Mouse (Mus musculus): ENCODE measurements around the gene Slc35e3. TPM values are rescaled to one million over a fixed set of nuclear protein-coding genes. Genes with fewer than 3 reads are reported as not detected.

Gene Slc35e3
- 29.6 and 31.7 TPM in 2 replicates for polyA plus RNA-seq (2015; fragmentation: Nextera tagmentation; extraction: Ambion mirVana)

GRCm38 (mm10) chr10:117746297-117746883, at the start of gene Slc35e3:
Gene Slc35e3, minus strand, starts transcription at chr10:117746365.
- Histone ChIP-seq H3K4me3 (peak within 1 kb of the TSS; percentile 63), H3K4me1 (peaks cover 21% of the 10 kb centered on the region), H3K4me2 (replicated peaks) (peak within 1 kb of the TSS; percentile 66), H3K9me3 (no peaks in the 10 kb centered on the region), H3K9ac (replicated peaks) (peak within 1 kb of the TSS; percentile 67), H3K27ac (replicated peaks) (no peak within 1 kb of the TSS; the same call in 1 of the 2 replicates), H3K27me3 (no peaks in the 10 kb centered on the region), H3K36me3 (peaks cover 22% of the 10 kb centered on the region)
- ATAC-seq (replicated peaks), result peak; percentile 98
- WGBS, result 15% methylated on average over 46 of the region's 46 CpGs

- H3K27me3 ChIP-seq, result no peaks in the 10 kb centered on the region
- no peaks in the 10 kb centered on the region for H3K9me3 ChIP-seq
- no peak overlapping the region for H3K4me2 ChIP-seq (replicated peaks)
- H3K27ac ChIP-seq (replicated peaks), result no peak overlapping the region
- H3K9ac ChIP-seq (replicated peaks), result no peak overlapping the region
- 83% methylated on average over 4 of the region's 4 CpGs for WGBS
- ATAC-seq (replicated peaks), result no peak
- H3K4me1 ChIP-seq, result peaks cover 19% of the 10 kb centered on the region
- no peak overlapping the region for H3K4me3 ChIP-seq
- H3K36me3 ChIP-seq, result no peaks in the 10 kb centered on the region
These were observed 49.0 kb upstream of the Slc35e3 start for GRCm38 (mm10) chr10:117795206-117795605.

GRCm38 (mm10) chr10:117793436-117794030, 47.4 kb upstream of the Slc35e3 start:
- peak overlapping the region; percentile 53 for H3K4me2 ChIP-seq (replicated peaks)
- no peaks in the 10 kb centered on the region for H3K9me3 ChIP-seq
- no peaks in the 10 kb centered on the region for H3K36me3 ChIP-seq
- 82% methylated on average over 11 of the region's 11 CpGs for WGBS
- ATAC-seq (replicated peaks), result no peak
- H3K4me3 ChIP-seq, result peak overlapping the region; percentile 72; the same call in 1 of the 2 replicates
- 0 out of 2 replicates have a peak overlapping the region, but pooled peaks have one; percentile 73 for H3K27ac ChIP-seq (replicated peaks)
- H3K4me1 ChIP-seq, result peaks cover 19% of the 10 kb centered on the region
- H3K27me3 ChIP-seq, result no peaks in the 10 kb centered on the region
- no peak overlapping the region for H3K9ac ChIP-seq (replicated peaks)

DNA sequence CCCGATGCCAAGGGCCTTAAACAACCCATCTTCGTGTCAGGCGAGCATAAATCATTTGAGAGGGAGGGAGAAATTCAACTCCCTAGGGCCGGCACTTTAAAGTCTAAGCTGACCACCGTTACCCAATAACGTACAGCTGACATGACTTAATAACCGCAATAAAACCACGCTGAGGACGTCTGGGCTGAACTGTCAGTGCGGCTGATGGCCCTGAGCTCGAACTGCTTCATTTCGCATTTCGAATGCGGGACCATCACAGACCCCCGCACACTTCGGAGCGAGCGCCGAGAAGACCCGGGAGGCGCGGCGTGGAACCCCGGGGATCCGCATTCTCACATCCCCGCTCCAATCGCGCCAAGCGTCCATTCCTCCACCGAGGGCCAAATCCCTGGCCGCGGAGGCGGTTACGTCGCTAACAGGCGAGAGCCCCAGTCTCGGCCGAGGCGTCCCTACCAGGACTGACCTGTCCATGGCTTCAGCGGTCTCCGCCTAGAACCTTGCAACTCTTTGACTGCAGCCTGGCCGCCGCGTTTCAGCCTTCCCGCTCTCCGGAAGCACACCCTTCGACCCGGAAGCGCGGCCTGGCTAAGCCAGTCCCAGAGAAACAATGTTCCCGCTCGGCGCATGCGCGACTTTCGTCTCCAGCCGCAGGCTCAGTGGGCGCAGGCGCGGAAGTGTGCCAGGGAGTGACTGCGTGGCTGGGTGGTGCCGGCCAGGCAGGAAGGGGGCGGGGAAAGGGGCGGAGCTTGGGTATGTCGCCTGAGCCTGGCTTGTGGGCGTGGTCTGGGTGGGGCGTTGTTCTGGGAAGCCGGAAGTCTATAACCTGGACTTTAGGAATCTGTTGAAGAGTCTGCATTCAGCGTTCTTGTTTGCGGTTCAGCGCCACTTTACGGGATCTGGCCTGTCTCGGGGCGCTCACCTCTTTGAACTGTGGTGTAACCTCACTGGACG, 46.3 kb upstream of the Slc35e3 start, which contains the start of gene Nup107:
Gene Nup107 (minus strand): TSS at position 565 of the 951 bp plus-strand sequence.
- Histone ChIP-seq H3K27ac (replicated peaks) (peak within 1 kb of the TSS; percentile 73), H3K4me3 (peak within 1 kb of the TSS; percentile 72), H3K9me3 (no peaks in the 10 kb centered on the region), H3K27me3 (no peaks in the 10 kb centered on the region), H3K4me1 (peaks cover 19% of the 10 kb centered on the region), H3K4me2 (replicated peaks) (peak within 1 kb of the TSS; percentile 76), H3K9ac (replicated peaks) (peak within 1 kb of the TSS; percentile 65), H3K36me3 (peaks cover 6% of the 10 kb centered on the region)
- under 1% methylated on average over 75 of the region's 75 CpGs for WGBS
- peak; percentile 98 for ATAC-seq (replicated peaks)

DNA sequence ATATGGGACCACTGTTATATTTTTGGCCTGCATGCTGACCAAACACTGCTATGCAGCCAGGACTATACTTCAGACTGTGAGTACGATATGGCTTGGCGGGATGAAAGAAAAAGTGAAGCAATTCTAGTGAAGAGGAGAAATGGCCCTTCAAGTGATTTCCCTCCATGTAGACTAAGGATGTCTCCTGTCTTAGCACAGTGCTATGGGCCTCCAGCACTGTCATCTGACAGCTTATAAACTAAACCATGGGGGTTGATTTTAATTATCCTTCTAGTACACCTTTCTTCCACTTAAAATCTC, 45.0 kb upstream of the Slc35e3 start:
- no peaks in the 10 kb centered on the region for H3K27me3 ChIP-seq
- peak overlapping the region; percentile 76 for H3K4me2 ChIP-seq (replicated peaks)
- WGBS, result 90% methylated on average over 2 of the region's 2 CpGs
- peaks cover 19% of the 10 kb centered on the region for H3K4me1 ChIP-seq
- no peak overlapping the region; the same call in 1 of the 2 replicates for H3K9ac ChIP-seq (replicated peaks)
- H3K36me3 ChIP-seq, result peaks cover 19% of the 10 kb centered on the region
- no peak for ATAC-seq (replicated peaks)
- H3K27ac ChIP-seq (replicated peaks), result no peak overlapping the region
- no peaks in the 10 kb centered on the region for H3K9me3 ChIP-seq
- H3K4me3 ChIP-seq, result no peak overlapping the region

DNA sequence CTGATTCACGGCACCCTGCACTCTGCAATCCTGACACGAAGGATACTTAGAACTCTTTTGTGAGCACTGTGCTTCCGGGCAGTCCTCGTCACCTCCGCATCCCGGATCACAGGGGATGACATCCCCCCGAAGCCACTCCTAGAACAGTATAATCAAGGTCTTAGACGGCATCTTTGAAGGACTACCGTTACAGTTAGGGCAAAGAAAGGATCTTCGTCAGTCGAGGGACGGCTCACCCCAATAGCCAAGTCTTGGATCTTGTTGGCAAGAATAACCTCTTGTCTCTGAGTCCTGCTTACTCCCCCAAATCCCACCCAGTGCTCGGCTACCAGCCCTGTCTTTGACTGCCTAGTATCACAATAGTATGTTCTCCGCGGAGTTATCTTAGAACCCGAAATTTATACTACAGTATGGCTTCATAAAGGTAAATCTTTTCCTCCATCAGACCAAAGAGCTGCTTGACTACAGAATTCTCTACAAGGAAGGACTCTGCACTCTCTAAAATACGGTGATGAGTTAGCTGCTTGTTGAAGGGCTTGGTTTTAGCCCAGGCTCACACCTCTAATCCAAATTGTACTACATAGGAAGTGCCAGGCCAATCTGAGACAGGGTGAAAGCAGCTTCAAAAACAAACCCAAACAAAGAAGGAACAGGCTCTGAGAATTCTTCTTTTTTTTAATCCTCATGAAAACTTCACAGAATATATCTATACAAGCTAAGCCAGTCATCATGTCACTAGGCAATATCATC, 44.4 kb upstream of the Slc35e3 start:
- H3K27me3 ChIP-seq, result no peaks in the 10 kb centered on the region
- 96% methylated on average over 17 of the region's 17 CpGs for WGBS
- no peaks in the 10 kb centered on the region for H3K9me3 ChIP-seq
- H3K9ac ChIP-seq (replicated peaks), result no peak overlapping the region
- no peak overlapping the region for H3K4me3 ChIP-seq
- no peak overlapping the region for H3K27ac ChIP-seq (replicated peaks)
- H3K4me1 ChIP-seq, result peaks cover 19% of the 10 kb centered on the region
- H3K36me3 ChIP-seq, result peaks cover 22% of the 10 kb centered on the region
- ATAC-seq (replicated peaks), result no peak
- H3K4me2 ChIP-seq (replicated peaks), result no peak overlapping the region

GRCm38 (mm10) chr10:117790011-117790410, 43.8 kb upstream of the Slc35e3 start:
- Histone ChIP-seq H3K4me2 (replicated peaks) (no peak overlapping the region), H3K27ac (replicated peaks) (no peak overlapping the region), H3K9me3 (no peaks in the 10 kb centered on the region), H3K36me3 (peaks cover 26% of the 10 kb centered on the region), H3K4me3 (no peak overlapping the region), H3K9ac (replicated peaks) (no peak overlapping the region), H3K4me1 (peaks cover 19% of the 10 kb centered on the region), H3K27me3 (no peaks in the 10 kb centered on the region)
- 95% methylated on average over 1 of the region's 1 CpGs for WGBS
- ATAC-seq (replicated peaks), result no peak

- Histone ChIP-seq H3K36me3 (peaks cover 68% of the 10 kb centered on the region), H3K4me2 (replicated peaks) (no peak overlapping the region), H3K4me3 (no peak overlapping the region), H3K9me3 (no peaks in the 10 kb centered on the region), H3K9ac (replicated peaks) (no peak overlapping the region), H3K4me1 (no peaks in the 10 kb centered on the region), H3K27me3 (no peaks in the 10 kb centered on the region), H3K27ac (replicated peaks) (no peak overlapping the region)
- WGBS, result 94% methylated on average over 7 of the region's 7 CpGs
- no peak for ATAC-seq (replicated peaks)
These were observed 38.5 kb upstream of the Slc35e3 start for GRCm38 (mm10) chr10:117784646-117785045.

GRCm38 (mm10) chr10:117783786-117784420, 37.7 kb upstream of the Slc35e3 start:
- Histone ChIP-seq H3K4me2 (replicated peaks) (no peak overlapping the region), H3K36me3 (peaks cover 72% of the 10 kb centered on the region), H3K27me3 (no peaks in the 10 kb centered on the region), H3K9ac (replicated peaks) (no peak overlapping the region), H3K9me3 (no peaks in the 10 kb centered on the region), H3K4me3 (no peak overlapping the region), H3K4me1 (no peaks in the 10 kb centered on the region), H3K27ac (replicated peaks) (no peak overlapping the region)
- no peak for ATAC-seq (replicated peaks)
- WGBS, result 97% methylated on average over 13 of the region's 13 CpGs

DNA sequence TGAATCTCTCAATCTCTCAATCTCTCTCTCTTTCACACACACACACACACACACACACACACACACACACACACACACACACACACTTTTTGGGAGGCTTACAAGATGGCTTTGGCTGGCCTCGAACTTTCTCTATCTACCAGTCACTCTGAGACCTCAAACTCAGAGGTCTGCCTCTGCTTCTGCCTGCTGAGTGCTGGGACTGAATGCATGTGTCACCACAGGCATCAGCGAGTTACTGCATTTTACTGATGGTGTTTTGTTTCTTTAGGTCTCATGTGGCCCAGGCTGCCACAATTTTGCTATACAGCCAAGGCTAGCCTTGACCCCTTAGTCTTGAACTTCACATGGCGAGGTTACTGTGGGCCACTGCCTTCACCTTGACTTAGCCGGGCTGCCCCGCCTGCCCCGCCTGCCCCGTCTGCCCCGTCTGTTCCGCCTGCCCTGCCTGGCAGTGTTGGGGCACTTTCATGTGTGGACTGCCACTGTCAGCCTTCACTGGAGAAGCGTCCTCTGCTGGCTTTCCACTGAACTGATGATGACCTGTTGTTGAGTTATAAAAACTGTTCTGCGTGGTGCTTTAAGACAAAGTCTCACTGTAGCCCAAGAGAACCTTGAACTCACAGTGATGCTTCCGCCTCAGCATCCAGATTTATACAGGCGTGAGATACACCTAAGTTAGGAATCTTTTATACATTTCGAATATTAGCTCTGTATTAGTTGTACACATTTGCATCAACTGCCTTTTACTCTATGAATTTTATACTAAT, 36.5 kb upstream of the Slc35e3 start:
- Histone ChIP-seq H3K27ac (replicated peaks) (no peak overlapping the region), H3K9me3 (no peaks in the 10 kb centered on the region), H3K4me1 (no peaks in the 10 kb centered on the region), H3K9ac (replicated peaks) (no peak overlapping the region), H3K27me3 (no peaks in the 10 kb centered on the region), H3K36me3 (peaks cover 78% of the 10 kb centered on the region), H3K4me2 (replicated peaks) (no peak overlapping the region), H3K4me3 (no peak overlapping the region)
- 94% methylated on average over 14 of the region's 14 CpGs for WGBS
- ATAC-seq (replicated peaks), result no peak

- Histone ChIP-seq H3K9ac (replicated peaks) (no peak overlapping the region), H3K27ac (replicated peaks) (no peak overlapping the region), H3K4me2 (replicated peaks) (no peak overlapping the region), H3K27me3 (no peaks in the 10 kb centered on the region), H3K9me3 (no peaks in the 10 kb centered on the region), H3K4me3 (no peak overlapping the region), H3K36me3 (peaks cover 76% of the 10 kb centered on the region), H3K4me1 (no peaks in the 10 kb centered on the region)
- WGBS, result 90% methylated on average over 2 of the region's 2 CpGs
- no peak for ATAC-seq (replicated peaks)
These were observed 35.9 kb upstream of the Slc35e3 start for GRCm38 (mm10) chr10:117782056-117782455.
